Mouse (Mus musculus): ENCODE results near the gene Hoxc6. TPM values are rescaled to one million over a fixed set of nuclear protein-coding genes. Genes with fewer than 3 reads are reported as not detected.
A peak's percentile ranks its signal among the peaks of the same experiment; 100 is the strongest.

Gene Hoxc6
- polyA plus RNA-seq, 1 experiment from 2014 or later, result 35.1 TPM

DNA sequence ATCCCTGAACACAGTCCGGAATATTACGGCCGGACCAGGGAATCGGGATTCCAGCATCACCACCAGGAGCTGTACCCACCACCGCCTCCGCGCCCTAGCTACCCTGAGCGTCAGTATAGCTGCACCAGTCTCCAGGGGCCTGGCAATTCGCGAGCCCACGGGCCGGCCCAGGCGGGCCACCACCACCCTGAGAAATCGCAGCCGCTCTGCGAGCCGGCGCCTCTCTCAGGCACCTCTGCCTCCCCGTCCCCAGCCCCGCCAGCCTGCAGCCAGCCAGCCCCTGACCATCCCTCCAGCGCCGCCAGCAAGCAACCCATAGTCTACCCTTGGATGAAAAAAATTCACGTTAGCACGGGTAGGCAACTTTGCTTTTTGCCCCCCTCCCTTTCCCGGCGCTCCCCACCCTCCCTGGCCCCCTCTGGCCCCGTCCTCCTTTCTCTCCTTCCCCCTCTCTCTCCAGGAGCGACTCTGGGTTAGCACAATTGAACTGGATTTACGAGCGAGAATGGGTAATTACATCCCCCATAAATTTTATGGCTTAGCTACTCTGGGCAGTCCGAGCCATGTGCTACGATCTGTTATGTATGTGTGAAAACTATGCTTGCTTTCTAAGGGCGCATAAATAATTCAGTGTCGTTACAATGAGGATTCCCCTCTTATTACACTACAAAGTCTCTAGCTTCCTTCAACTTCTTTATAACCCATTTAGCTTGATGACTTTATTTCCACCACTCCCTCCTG, 36.9 kb downstream of the Hoxc6 start:
- ATAC-seq (ENCODE audit: low FRiP score), result peak; percentile 76
- H3K9me3 ChIP-seq (replicated peaks), result no peaks in the 10 kb centered on the region
- H3K27ac ChIP-seq (replicated peaks), result peak overlapping the region; percentile 83
- WGBS, result 1% methylated on average over 34 of the region's 34 CpGs
- H3K4me3 ChIP-seq (replicated peaks), result peak overlapping the region; percentile 41
- no peaks in the 10 kb centered on the region for H3K36me3 ChIP-seq
- H3K9ac ChIP-seq (replicated peaks), result peak overlapping the region; percentile 47
- H3K4me2 ChIP-seq, result peak overlapping the region; percentile 64
- peaks cover 87% of the 10 kb centered on the region for H3K4me1 ChIP-seq
- H3K27me3 ChIP-seq (replicated peaks), result no peaks in the 10 kb centered on the region

DNA sequence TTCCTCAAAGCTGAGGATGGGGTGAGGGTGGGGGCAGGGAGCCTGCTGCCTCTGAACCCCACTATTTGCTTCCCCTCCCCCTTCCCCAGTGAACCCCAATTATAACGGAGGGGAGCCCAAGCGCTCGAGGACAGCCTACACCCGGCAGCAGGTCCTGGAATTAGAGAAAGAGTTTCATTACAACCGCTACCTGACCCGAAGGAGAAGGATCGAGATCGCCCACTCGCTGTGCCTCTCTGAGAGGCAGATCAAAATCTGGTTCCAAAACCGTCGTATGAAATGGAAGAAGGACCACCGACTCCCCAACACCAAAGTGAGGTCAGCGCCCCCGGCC, 37.5 kb downstream of the Hoxc6 start:
- Histone ChIP-seq H3K27ac (replicated peaks) (peak overlapping the region; percentile 83), H3K4me3 (replicated peaks) (peak overlapping the region; percentile 41), H3K4me1 (peaks cover 87% of the 10 kb centered on the region), H3K9ac (replicated peaks) (peak overlapping the region; percentile 36), H3K4me2 (peak overlapping the region; percentile 64), H3K9me3 (replicated peaks) (no peaks in the 10 kb centered on the region), H3K27me3 (replicated peaks) (no peaks in the 10 kb centered on the region), H3K36me3 (no peaks in the 10 kb centered on the region)
- ATAC-seq (ENCODE audit: low FRiP score), result no peak; the same call in 1 of the 2 replicates
- 5% methylated on average over 14 of the region's 14 CpGs for WGBS

DNA sequence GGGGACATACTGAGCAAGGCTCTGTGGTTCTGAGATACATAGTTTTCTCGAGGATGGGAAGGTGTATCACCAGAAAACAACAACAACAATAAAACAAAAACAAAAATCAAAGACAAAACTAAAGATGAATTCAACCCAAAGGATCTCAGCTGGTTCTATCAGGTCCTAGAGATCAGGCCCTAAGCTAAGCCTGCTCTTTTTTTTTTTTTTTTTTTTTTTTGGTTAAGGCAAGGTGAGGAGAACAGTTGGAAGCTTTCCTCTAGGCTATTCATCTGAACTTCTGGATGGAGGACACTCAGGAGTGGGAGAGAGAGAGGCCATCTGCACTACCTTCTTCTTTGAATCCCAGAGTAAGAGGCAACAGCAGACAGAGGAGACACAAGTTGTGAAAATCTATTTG, 39.5 kb downstream of the Hoxc6 start:
- 11% methylated on average over 1 of the region's 1 CpGs for WGBS
- H3K4me3 ChIP-seq (replicated peaks), result peak overlapping the region; percentile 41; the same call in 1 of the 2 replicates
- H3K4me2 ChIP-seq, result peak overlapping the region; percentile 64
- H3K27ac ChIP-seq (replicated peaks), result peak overlapping the region; percentile 43; the same call in 1 of the 2 replicates
- no peaks in the 10 kb centered on the region for H3K27me3 ChIP-seq (replicated peaks)
- no peaks in the 10 kb centered on the region for H3K36me3 ChIP-seq
- no peak overlapping the region for H3K9ac ChIP-seq (replicated peaks)
- no peak for ATAC-seq (ENCODE audit: low FRiP score)
- peaks cover 90% of the 10 kb centered on the region for H3K4me1 ChIP-seq
- no peaks in the 10 kb centered on the region for H3K9me3 ChIP-seq (replicated peaks)

DNA sequence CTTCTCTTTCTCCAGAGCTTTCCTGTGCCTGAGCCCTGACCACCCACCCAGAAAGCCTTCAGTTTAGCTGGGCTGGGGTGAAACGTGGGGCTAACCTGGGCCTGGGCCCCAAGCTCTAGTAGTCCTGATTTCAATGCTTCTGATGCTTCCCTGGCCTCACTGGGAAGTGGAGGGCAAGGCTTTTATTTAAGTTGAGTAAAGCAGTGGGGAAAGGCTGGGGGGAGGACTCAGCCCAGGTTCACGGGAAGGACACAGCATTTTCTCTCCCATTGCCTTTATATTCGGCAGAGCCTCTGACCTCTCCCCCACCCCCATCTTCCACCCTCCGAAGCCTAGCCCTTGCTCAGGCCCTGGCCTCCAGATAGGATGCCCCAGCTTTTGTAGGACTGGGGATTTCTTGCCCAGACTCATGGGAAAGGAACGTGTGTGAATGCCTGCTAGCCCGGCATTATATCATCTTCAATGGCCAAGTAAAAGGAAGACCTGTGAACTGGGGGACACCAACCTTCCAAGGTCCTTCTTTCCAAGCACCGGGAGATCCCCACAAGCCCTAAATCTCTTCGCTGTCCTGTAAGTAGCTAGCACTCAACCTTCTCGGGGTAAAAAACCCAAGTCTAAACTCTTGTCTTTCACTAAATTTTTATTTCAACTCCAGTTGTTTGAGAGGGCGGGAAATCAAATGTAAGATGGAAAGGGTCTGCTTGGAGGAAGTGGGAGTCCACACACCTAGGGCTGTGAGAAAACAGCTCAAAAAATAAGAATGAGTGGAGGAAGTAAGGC, 40.8 kb downstream of the Hoxc6 start:
- no peaks in the 10 kb centered on the region for H3K27me3 ChIP-seq (replicated peaks)
- 20% methylated on average over 10 of the region's 10 CpGs for WGBS
- no peaks in the 10 kb centered on the region for H3K9me3 ChIP-seq (replicated peaks)
- peak overlapping the region; percentile 11; the same call in 1 of the 2 replicates for H3K4me3 ChIP-seq (replicated peaks)
- H3K36me3 ChIP-seq, result no peaks in the 10 kb centered on the region
- no peak for ATAC-seq (ENCODE audit: low FRiP score)
- H3K27ac ChIP-seq (replicated peaks), result peak overlapping the region; percentile 54
- H3K9ac ChIP-seq (replicated peaks), result peak overlapping the region; percentile 34; the same call in 1 of the 2 replicates
- peak overlapping the region; percentile 64 for H3K4me2 ChIP-seq
- H3K4me1 ChIP-seq, result peaks cover 85% of the 10 kb centered on the region

DNA sequence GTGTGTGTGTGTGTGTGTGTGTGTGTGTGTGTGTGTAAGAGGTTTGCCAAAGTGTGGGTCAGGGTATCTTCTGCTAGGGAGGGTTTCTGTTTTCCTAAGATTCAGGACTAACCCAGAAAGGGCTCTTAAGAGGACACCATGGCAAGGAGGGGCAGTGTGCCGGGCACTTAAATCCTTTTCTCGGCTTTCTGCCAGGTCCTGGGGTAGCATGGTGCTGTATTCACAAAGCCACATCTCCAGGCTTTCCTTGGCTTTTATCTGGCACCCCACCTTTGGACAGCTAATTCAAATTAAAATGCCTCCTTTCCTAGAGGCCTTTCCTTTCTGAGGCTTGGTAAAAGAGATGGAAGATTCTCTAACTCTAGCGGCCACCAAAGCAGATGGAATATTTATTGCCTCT, 41.6 kb downstream of the Hoxc6 start:
- Histone ChIP-seq H3K4me3 (replicated peaks) (no peak overlapping the region), H3K9me3 (replicated peaks) (no peaks in the 10 kb centered on the region), H3K27ac (replicated peaks) (peak overlapping the region; percentile 54), H3K36me3 (no peaks in the 10 kb centered on the region), H3K4me2 (peak overlapping the region; percentile 64), H3K27me3 (replicated peaks) (no peaks in the 10 kb centered on the region), H3K9ac (replicated peaks) (0 out of 2 replicates have a peak overlapping the region, but pooled peaks have one; percentile 14), H3K4me1 (peaks cover 78% of the 10 kb centered on the region)
- no peak for ATAC-seq (ENCODE audit: low FRiP score)
- 13% methylated on average over 3 of the region's 3 CpGs for WGBS

DNA sequence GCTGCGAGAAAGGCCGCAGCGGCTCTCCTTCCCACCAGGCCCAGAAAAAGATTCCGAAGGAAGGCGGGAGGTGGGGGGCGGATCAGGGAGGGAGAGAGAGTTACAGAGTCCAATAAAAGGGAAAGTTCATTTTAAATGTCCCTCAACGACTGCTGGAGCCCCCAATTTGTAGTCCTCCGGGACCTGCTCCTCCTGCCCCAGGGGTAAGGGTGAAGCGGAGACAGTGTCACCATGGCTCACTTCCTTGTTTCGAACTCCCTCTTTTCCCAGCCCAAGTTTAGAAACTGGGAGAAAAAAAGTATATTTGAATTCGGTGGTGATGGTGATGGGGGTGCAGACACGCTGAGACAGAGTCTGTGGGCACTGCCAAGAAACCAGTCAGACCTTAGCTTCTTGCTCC, 42.5 kb downstream of the Hoxc6 start:
- H3K27ac ChIP-seq (replicated peaks), result peak overlapping the region; percentile 54
- 0 out of 2 replicates have a peak, but pooled peaks have one; percentile 34 for ATAC-seq (ENCODE audit: low FRiP score)
- 0 out of 2 replicates have a peak overlapping the region, but pooled peaks have one; percentile 2 for H3K4me3 ChIP-seq (replicated peaks)
- no peaks in the 10 kb centered on the region for H3K9me3 ChIP-seq (replicated peaks)
- H3K27me3 ChIP-seq (replicated peaks), result no peaks in the 10 kb centered on the region
- H3K9ac ChIP-seq (replicated peaks), result 0 out of 2 replicates have a peak overlapping the region, but pooled peaks have one; percentile 6
- H3K36me3 ChIP-seq, result no peaks in the 10 kb centered on the region
- peak overlapping the region; percentile 64 for H3K4me2 ChIP-seq
- peaks cover 68% of the 10 kb centered on the region for H3K4me1 ChIP-seq
- WGBS, result 19% methylated on average over 12 of the region's 12 CpGs

DNA sequence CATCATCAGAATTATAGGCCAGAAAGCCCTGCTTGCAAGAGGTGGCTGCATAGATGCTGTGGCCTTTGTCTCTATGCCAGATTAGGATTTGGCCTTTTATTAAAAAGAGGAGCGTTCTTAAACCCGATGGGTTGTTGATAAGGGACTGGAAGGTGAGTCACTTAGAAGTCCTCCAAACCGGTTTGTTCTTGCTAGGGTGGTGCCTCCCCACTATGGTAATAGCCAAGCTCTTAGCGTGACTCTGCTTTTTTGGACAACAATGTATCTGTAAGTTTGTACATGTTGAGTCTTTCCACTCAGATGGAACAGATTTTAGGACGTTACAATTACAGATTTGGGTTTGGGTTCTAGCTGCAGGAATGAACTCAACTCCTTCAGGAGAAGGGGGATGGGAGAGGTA, 43.6 kb downstream of the Hoxc6 start:
- no peak for ATAC-seq (ENCODE audit: low FRiP score)
- 18% methylated on average over 5 of the region's 5 CpGs for WGBS
- Histone ChIP-seq H3K27me3 (replicated peaks) (no peaks in the 10 kb centered on the region), H3K4me2 (peak overlapping the region; percentile 17; the same call in 1 of the 2 replicates), H3K9me3 (replicated peaks) (no peaks in the 10 kb centered on the region), H3K4me1 (peaks cover 59% of the 10 kb centered on the region), H3K36me3 (no peaks in the 10 kb centered on the region), H3K27ac (replicated peaks) (peak overlapping the region; percentile 54; the same call in 1 of the 2 replicates), H3K9ac (replicated peaks) (no peak overlapping the region), H3K4me3 (replicated peaks) (no peak overlapping the region)

DNA sequence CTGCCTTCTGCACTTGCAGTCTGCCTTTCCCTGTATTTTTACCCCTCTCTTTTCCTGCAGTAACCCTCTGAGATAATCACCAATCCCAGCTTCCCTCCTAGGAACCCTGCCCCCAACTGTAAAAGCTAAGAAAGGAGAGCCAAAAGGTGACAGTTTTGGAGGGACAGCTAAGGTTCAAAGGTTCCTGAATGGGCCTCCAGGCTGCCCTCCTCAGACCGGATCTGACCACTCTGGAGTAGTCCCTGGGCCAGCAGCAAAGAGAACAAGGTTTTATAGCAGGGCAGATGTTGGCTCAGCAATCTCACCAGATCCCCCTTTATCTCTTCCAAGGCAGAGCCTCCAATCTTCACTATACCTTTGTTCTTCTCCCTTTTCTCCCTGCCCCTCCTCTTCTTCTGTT, 44.2 kb downstream of the Hoxc6 start:
- Histone ChIP-seq H3K27me3 (replicated peaks) (no peaks in the 10 kb centered on the region), H3K4me2 (no peak overlapping the region), H3K9ac (replicated peaks) (no peak overlapping the region), H3K27ac (replicated peaks) (no peak overlapping the region), H3K9me3 (replicated peaks) (no peaks in the 10 kb centered on the region), H3K4me1 (peaks cover 54% of the 10 kb centered on the region), H3K4me3 (replicated peaks) (no peak overlapping the region), H3K36me3 (no peaks in the 10 kb centered on the region)
- ATAC-seq (ENCODE audit: low FRiP score), result no peak
- WGBS, result 20% methylated on average over 1 of the region's 1 CpGs

DNA sequence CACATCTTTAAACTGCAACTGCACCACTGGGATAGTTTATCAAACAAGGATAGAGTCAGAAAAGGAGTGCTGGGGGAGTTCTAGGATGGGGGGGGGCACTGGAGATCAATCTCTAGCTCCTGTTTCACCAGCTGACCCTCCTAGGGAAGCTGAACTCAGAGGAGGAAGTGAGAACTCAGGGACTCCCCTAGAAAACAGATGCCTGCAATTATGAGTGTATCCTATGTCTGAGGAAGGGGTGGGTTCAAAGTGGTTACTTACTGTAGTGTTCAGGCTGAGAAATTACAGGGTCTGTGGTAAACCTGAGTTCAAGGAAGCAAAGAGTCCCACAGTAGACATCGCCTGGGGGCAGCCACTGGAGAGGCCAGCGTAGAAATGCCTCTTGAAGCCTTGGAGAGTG, 53.6 kb downstream of the Hoxc6 start:
- Histone ChIP-seq H3K9me3 (replicated peaks) (no peaks in the 10 kb centered on the region), H3K4me3 (replicated peaks) (no peak overlapping the region), H3K4me1 (peaks cover 42% of the 10 kb centered on the region), H3K27ac (replicated peaks) (no peak overlapping the region), H3K36me3 (no peaks in the 10 kb centered on the region), H3K4me2 (no peak overlapping the region), H3K27me3 (replicated peaks) (no peaks in the 10 kb centered on the region), H3K9ac (replicated peaks) (no peak overlapping the region)
- WGBS, result 76% methylated on average over 2 of the region's 2 CpGs
- ATAC-seq (ENCODE audit: low FRiP score), result no peak

DNA sequence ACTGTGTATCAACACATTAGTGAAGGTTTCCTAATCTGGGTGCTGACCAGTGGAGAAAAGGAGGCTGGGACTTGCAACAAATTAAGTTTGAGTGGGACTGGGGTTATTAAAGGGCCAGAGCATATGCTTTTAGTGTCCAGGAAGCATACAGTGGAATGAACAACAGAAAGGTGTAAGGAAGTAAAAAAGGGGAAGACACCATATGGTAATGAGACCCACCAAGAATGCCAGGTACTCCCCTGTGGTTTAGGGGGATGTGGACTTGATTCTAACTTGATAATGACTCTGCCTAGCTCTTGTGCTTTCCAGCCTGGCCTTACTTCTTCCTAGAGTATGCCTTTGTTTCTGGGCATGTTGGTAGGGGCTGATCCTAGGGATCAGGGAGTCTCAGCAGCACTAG, 55.2 kb downstream of the Hoxc6 start:
- no peaks in the 10 kb centered on the region for H3K36me3 ChIP-seq
- no peaks in the 10 kb centered on the region for H3K9me3 ChIP-seq (replicated peaks)
- no peak for ATAC-seq (ENCODE audit: low FRiP score)
- H3K4me2 ChIP-seq, result no peak overlapping the region
- H3K27me3 ChIP-seq (replicated peaks), result no peaks in the 10 kb centered on the region
- no peak overlapping the region for H3K27ac ChIP-seq (replicated peaks)
- H3K4me3 ChIP-seq (replicated peaks), result no peak overlapping the region
- peaks cover 53% of the 10 kb centered on the region for H3K4me1 ChIP-seq
- no peak overlapping the region for H3K9ac ChIP-seq (replicated peaks)

DNA sequence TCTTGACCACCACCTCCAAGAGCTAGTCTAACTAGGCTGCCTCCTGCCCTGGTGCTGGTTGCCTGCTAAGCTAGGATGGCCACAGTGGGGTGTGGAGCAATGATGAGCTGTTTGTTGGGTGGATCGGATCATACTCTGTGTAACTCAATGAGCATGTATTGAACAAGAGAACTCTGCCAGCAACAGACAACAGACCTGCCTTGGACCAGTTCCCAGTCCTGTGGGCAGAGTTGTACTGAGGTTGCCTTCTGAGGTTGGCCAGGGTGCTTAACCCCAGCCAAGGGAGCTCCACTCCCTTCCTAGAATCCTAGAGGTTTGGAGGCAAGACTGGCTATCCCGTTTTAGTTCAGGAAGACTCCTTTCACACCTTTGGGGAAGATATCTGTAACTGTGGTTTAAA, 58.3 kb downstream of the Hoxc6 start:
- Histone ChIP-seq H3K27ac (replicated peaks) (peak overlapping the region; percentile 63), H3K9me3 (replicated peaks) (no peaks in the 10 kb centered on the region), H3K27me3 (replicated peaks) (no peaks in the 10 kb centered on the region), H3K36me3 (no peaks in the 10 kb centered on the region), H3K9ac (replicated peaks) (no peak overlapping the region), H3K4me3 (replicated peaks) (no peak overlapping the region), H3K4me1 (peaks cover 76% of the 10 kb centered on the region), H3K4me2 (0 out of 2 replicates have a peak overlapping the region, but pooled peaks have one; percentile 11)
- ATAC-seq (ENCODE audit: low FRiP score), result no peak
- 20% methylated on average over 2 of the region's 2 CpGs for WGBS

Data from neural tube, embryonic 15.5 days (tissue).